Mouse (Mus musculus) midbrain, embryonic 11.5 days (tissue): ENCODE measurements around the gene Ndst4. TPM values are rescaled to one million over a fixed set of nuclear protein-coding genes. Genes with fewer than 3 reads are reported as not detected.

ENCODE experiments used
- ATAC-seq: fragments of 200-750 bp; cut with Nextera tagmentation; 2 replicates; pipeline ENCODE4 v1.8.0; 2017; ENCODE audit warnings: moderate TSS enrichment, moderate library complexity; ENCODE audit not compliant: low FRiP score
- DNase-seq: peaks from one replicate; pipeline ENCODE4 v3.0.0; 2015; ENCODE audit warnings: low spot score; ENCODE audit errors: missing footprints
- H3K27ac ChIP-seq: fragments of 300-500 bp; sonication (generic); 2 replicates; pipeline ENCODE4 v1.5.1; 2014; ENCODE audit warnings: low read depth, low read length
- H3K27me3 ChIP-seq: fragments of 300-500 bp; sonication (generic); 2 replicates; pipeline ENCODE4 v1.6.1; 2014; ENCODE audit warnings: mild to moderate bottlenecking, low read length, moderate library complexity, mixed read lengths; ENCODE audit not compliant: control insufficient read depth, insufficient read depth
- H3K36me3 ChIP-seq: fragments of 300-500 bp; sonication (generic); 2 replicates; pipeline ENCODE4 v1.6.1; 2014; ENCODE audit warnings: mild to moderate bottlenecking, low read length, moderate library complexity, mixed read lengths; ENCODE audit not compliant: control insufficient read depth, insufficient read depth
- H3K4me1 ChIP-seq: fragments of 300-500 bp; sonication (generic); 2 replicates; pipeline ENCODE4 v1.6.1; 2014; ENCODE audit warnings: low read length; ENCODE audit not compliant: control insufficient read depth, insufficient read depth
- H3K4me2 ChIP-seq: fragments of 300-500 bp; sonication (generic); 2 replicates; pipeline ENCODE4 v1.6.1; 2014; ENCODE audit warnings: mild to moderate bottlenecking, moderate library complexity
- H3K4me3 ChIP-seq: fragments of 300-500 bp; sonication (generic); 2 replicates; pipeline ENCODE4 v1.5.1; 2014; ENCODE audit warnings: low read depth, low read length
- H3K9ac ChIP-seq: fragments of 300-500 bp; sonication (generic); 2 replicates; pipeline ENCODE4 v1.6.1; 2014; ENCODE audit warnings: low read length
- H3K9me3 ChIP-seq: fragments of 300-500 bp; sonication (generic); 2 replicates; pipeline ENCODE4 v1.6.1; 2016; ENCODE audit warnings: low read length; ENCODE audit not compliant: control insufficient read depth
- WGBS: fragments of 180-500 bp; shearing (Covaris S2); extraction: QIAGEN DNeasy Blood & Tissue Kit; methylation state at CpG from one replicate; pipeline ENCODE4 v1.1.7; 2014; 5-methylcytosine and 5-hydroxymethylcytosine counted together
- polyA plus RNA-seq: library from polyadenylated mRNA; unstranded; fragments of >200 nt; fragmentation: Nextera tagmentation; extraction: Ambion mirVana; gene quantifications from 2 replicates; pipeline ENCODE4 v1.2.1, GENCODE M21; 2014

Gene Ndst4
- 0.23 and 1.0 TPM in 2 replicates for polyA plus RNA-seq

DNA sequence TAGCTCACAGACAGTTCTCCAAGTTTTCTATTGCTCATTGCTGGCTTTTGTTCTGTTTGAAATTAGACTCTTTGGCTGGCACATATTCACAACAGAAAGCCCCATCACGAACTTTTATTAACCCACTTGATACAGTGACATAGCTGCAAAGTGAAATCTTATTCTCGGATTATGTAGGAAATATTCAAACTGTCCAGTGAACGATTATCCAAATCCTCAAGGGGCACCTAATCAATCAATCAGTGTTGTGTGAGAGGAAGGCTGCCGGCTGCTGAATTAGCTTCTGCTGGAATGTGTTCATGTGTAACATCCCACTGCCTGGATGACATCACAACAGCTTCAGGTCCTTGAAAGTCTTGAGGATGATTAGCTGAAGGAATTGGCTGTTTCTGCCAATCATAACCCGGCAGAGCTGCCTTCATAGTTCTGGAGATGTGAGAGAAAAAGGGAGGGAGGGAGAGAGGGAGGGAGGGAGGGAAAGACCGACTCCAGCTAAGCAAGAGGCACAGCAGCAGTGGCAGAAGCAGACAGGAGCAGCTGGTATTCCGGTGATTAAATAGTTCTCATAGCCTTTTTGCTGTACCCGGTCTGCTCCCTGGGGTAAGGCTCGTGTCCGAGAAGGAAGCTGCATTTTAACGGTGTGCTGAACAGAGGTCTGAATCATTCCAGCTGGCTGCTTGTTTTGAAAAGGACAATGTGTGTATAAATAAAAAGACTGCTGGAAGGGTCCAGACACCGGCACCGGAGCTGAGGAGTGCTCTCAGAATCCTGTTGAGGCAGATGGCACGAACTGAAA, at the start of gene Ndst4:
Gene Ndst4 (plus strand): TSS at position 476 of the 796 bp plus-strand sequence.
- ATAC-seq, result peak; percentile 93

DNA sequence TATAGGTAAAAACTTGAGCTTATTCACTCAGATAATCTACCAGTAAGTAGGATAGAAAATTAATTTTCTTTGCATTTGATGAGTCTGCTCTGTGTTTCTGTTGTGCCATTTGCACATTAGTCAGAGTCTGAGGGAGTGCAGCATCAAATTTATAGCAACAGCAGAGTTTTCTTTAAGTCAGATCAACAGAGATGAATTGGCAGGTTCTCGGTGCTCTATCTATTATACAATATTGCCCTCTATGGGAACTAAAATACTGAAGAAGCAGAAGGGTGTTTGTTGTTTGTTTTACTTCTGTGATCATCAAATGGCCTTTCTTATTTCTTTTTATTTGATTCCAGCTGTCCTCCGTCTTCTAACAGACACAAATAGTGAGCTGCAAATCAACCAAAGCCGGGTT, 6.4 kb upstream of the Ndst4 start:
- H3K27me3 ChIP-seq, result no peaks in the 10 kb centered on the region
- H3K9me3 ChIP-seq, result no peaks in the 10 kb centered on the region
- no peak overlapping the region for H3K27ac ChIP-seq
- DNase-seq (no peak), ATAC-seq (no peak)
- H3K9ac ChIP-seq, result no peak overlapping the region
- H3K4me3 ChIP-seq, result no peak overlapping the region
- H3K4me2 ChIP-seq, result no peak overlapping the region
- no peaks in the 10 kb centered on the region for H3K36me3 ChIP-seq
- no peaks in the 10 kb centered on the region for H3K4me1 ChIP-seq
- WGBS, result 90% methylated on average over 3 of the region's 3 CpGs

More for the DNA sequence above, at the start of gene Ndst4:
- DNase-seq, result peak; percentile 93
- H3K4me2 ChIP-seq, result peak within 1 kb of the TSS; percentile 41
- no peaks in the 10 kb centered on the region for H3K36me3 ChIP-seq
- H3K4me3 ChIP-seq, result peak within 1 kb of the TSS; percentile 19
- H3K9ac ChIP-seq, result 0 out of 2 replicates have a peak within 1 kb of the TSS, but pooled peaks have one; percentile 35
- no peak within 1 kb of the TSS; the same call in 1 of the 2 replicates for H3K27ac ChIP-seq
- no peaks in the 10 kb centered on the region for H3K9me3 ChIP-seq
- no peaks in the 10 kb centered on the region for H3K4me1 ChIP-seq
- H3K27me3 ChIP-seq, result no peaks in the 10 kb centered on the region
- 20% methylated on average over 14 of the region's 14 CpGs for WGBS

DNA sequence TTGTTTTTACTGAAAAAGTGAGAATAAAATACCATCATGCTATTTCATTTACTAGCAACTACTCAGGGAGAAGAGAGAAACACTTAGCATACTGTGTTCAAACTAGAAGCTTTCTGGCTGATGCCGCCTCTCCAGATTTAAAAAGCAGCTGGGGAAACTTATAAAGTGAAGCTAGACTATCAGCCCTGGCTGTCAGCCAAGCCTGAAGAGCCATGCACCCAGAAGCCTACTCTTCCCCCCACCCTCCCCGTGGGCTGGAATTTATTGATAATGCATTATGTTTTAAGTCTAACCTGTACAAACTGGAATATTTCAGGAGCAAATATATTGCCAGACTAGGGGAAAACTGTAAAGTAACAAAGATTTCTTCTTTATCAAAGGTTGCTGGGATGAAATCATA, 2.6 kb downstream of the Ndst4 start:
- 86% methylated on average over 2 of the region's 2 CpGs for WGBS
- no peak for DNase-seq

DNA sequence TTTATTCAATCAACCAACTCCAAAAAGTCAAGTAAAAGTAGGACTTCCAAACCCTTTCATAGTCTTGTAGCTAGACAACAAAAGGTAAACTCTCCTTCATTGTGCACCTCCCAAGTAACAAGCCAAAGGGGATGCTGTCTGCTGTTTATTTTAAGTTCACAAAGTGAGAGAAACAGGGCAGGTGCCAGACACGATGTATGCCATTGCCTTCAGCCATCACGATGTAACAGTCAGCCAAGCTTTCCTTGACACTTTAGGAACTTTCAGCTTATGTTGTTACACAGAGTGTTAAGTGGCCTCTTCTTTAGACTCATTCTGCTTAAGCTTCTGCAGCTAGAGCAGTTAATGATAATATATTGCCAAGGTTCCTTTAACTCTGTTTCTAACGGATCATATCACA, 3.1 kb downstream of the Ndst4 start:
- Histone ChIP-seq H3K9me3 (no peaks in the 10 kb centered on the region), H3K4me3 (no peak overlapping the region), H3K36me3 (no peaks in the 10 kb centered on the region), H3K27me3 (no peaks in the 10 kb centered on the region), H3K4me2 (no peak overlapping the region), H3K4me1 (no peaks in the 10 kb centered on the region), H3K9ac (no peak overlapping the region), H3K27ac (no peak overlapping the region)
- WGBS, result 86% methylated on average over 3 of the region's 3 CpGs
- no peak for DNase-seq
- no peak for ATAC-seq

More for the DNA sequence above, 2.6 kb downstream of the Ndst4 start:
- H3K4me2 ChIP-seq, result no peak overlapping the region
- H3K27ac ChIP-seq, result no peak overlapping the region
- no peaks in the 10 kb centered on the region for H3K4me1 ChIP-seq
- ATAC-seq, result no peak
- no peaks in the 10 kb centered on the region for H3K9me3 ChIP-seq
- H3K36me3 ChIP-seq, result no peaks in the 10 kb centered on the region
- H3K4me3 ChIP-seq, result no peak overlapping the region
- no peak overlapping the region for H3K9ac ChIP-seq
- no peaks in the 10 kb centered on the region for H3K27me3 ChIP-seq

DNA sequence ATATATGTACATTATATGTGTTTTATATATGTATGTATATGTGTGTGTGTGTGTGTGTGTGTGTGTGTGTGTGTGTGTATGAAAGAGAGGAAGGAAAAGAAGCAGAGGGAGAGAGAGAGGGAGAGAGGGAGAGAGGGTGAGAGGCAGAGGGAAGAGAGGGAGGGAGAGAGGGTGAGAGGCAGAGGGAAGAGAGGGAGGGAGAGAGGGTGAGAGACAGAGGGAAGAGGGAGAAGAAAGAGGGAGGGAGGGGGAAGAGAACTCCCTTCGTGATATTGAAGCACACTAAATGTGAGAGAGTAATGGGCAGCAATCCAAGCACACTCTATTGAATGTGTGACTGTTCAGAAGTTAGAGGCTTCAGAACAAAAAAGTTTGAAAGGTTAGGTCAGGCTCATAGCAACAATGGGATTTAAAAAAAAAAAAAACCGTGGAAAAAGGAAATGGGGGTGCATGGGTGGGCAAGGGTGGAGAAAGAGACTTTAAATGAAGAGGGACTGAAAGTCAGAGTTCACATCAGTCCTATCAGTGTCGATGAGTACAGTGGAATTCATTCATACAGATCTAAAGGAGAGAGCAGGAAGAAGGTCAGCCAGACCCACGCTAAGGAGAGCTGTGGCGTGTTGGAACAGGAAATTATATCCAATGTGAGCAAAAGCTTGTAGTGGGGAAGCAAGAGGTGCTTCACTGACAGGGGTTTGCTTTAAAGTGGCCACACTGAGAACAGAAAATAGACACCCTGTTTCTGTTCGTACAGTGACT, 63.2 kb downstream of the Ndst4 start:
- DNase-seq (peak; percentile 51), ATAC-seq (no peak)
- no peak overlapping the region for H3K27ac ChIP-seq
- H3K9me3 ChIP-seq, result no peaks in the 10 kb centered on the region
- no peak overlapping the region for H3K9ac ChIP-seq
- H3K4me3 ChIP-seq, result no peak overlapping the region
- no peaks in the 10 kb centered on the region for H3K4me1 ChIP-seq
- WGBS, result 50% methylated on average over 6 of the region's 6 CpGs
- no peaks in the 10 kb centered on the region for H3K36me3 ChIP-seq
- no peaks in the 10 kb centered on the region for H3K27me3 ChIP-seq
- H3K4me2 ChIP-seq, result no peak overlapping the region

DNA sequence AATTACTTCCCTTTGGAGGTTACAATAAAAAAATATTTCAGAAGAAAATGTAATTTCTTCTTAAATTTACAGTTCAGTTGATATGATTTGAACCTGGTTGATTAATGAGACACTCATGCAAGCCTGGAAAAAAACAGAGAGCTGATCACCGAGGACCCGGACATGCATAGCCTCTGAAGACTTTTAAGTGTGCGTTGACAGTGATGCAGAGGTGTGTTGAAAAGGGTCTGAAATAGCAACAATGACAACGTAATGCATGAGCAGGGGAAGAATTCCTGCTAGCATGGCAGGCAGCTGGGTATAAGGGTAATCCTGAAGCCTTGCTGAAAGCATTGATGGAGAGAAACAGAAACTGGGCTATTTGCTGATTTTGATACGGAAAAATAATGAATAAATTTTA, 106.2 kb downstream of the Ndst4 start:
- H3K27me3 ChIP-seq, result no peaks in the 10 kb centered on the region
- no peak for ATAC-seq
- H3K36me3 ChIP-seq, result no peaks in the 10 kb centered on the region
- H3K9me3 ChIP-seq, result no peaks in the 10 kb centered on the region
- 91% methylated on average over 5 of the region's 5 CpGs for WGBS
- no peak overlapping the region for H3K27ac ChIP-seq
- no peak overlapping the region for H3K4me3 ChIP-seq
- no peaks in the 10 kb centered on the region for H3K4me1 ChIP-seq
- no peak for DNase-seq
- no peak overlapping the region for H3K9ac ChIP-seq
- no peak overlapping the region for H3K4me2 ChIP-seq

DNA sequence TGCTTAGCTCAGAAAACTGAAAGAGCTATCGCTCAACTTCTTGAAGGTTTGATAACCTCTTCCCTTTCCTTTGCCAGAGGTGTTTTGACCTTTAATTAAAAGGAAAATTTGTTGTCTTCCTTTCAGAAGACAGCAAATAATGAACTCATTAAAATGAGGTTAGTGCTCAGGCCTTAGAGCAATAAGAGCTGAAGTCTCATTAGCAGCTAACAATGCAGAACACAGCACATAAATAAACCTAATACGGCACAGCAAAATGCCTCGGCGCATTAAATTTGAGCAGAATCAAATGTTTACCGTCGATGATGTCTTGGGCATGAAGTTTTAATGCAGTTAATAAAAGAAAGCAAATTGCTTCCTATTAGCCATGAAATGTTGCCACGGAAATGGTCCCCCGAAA, 129.5 kb downstream of the Ndst4 start:
- H3K9ac ChIP-seq, result no peak overlapping the region
- no peak overlapping the region for H3K27ac ChIP-seq
- H3K9me3 ChIP-seq, result no peaks in the 10 kb centered on the region
- no peak overlapping the region for H3K4me3 ChIP-seq
- DNase-seq (no peak), ATAC-seq (no peak)
- no peaks in the 10 kb centered on the region for H3K4me1 ChIP-seq
- H3K27me3 ChIP-seq, result no peaks in the 10 kb centered on the region
- H3K36me3 ChIP-seq, result no peaks in the 10 kb centered on the region
- no peak overlapping the region for H3K4me2 ChIP-seq
- WGBS, result 86% methylated on average over 8 of the region's 8 CpGs

DNA sequence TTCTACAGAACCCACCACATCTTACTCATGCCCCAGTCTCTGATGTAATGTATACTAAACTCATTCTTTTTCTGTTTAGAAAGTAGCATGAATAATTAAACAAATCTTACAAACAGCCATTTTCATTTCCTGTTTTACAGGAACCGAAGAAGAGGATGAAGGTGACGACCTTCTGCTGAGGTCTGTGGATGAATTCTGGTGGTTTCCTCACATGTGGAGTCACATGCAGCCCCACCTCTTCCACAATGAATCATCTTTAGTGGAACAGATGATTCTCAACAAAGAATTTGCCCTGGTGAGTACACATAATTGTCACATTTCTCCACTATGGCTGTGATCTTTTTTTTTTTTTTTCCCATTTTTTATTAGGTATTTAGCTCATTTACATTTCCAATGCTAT, 166.7 kb downstream of the Ndst4 start:
- Histone ChIP-seq H3K36me3 (no peaks in the 10 kb centered on the region), H3K4me1 (no peaks in the 10 kb centered on the region), H3K4me2 (no peak overlapping the region), H3K9me3 (no peaks in the 10 kb centered on the region), H3K9ac (no peak overlapping the region), H3K4me3 (no peak overlapping the region), H3K27me3 (no peaks in the 10 kb centered on the region), H3K27ac (no peak overlapping the region)
- ATAC-seq (no peak), DNase-seq (no peak)
- WGBS, result 85% methylated on average over 2 of the region's 2 CpGs

DNA sequence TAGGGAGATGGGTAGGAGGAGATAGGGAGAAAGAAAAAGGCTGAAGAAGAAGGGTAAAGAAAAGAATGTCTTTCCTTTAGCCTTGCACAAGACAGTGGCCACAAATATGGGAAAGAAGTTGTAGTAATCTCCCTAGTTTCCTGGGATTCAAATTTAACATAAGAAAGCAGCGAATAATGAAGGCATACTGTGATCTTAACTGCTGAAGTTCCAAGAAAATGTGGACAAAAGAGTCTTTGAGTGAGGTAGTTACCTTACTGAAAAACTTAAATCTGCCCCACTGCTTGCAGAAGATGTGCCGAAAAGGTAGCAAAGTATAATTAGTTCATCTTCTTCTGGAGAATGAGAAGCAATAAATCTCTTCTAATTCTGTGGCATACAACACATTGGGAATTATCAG, 228.4 kb downstream of the Ndst4 start:
- no peaks in the 10 kb centered on the region for H3K4me1 ChIP-seq
- no peak for DNase-seq
- no peaks in the 10 kb centered on the region for H3K27me3 ChIP-seq
- H3K9me3 ChIP-seq, result no peaks in the 10 kb centered on the region
- WGBS, result 75% methylated on average over 2 of the region's 2 CpGs
- no peak overlapping the region for H3K27ac ChIP-seq
- no peak overlapping the region for H3K4me3 ChIP-seq
- no peak for ATAC-seq
- H3K36me3 ChIP-seq, result no peaks in the 10 kb centered on the region
- no peak overlapping the region for H3K4me2 ChIP-seq
- no peak overlapping the region for H3K9ac ChIP-seq
